Mouse (Mus musculus): ENCODE measurements around the gene Mrpl28. TPM values are rescaled to one million over a fixed set of nuclear protein-coding genes. Genes with fewer than 3 reads are reported as not detected.
A peak's percentile ranks its signal among the peaks of the same experiment; 100 is the strongest.

Gene Mrpl28
- polyA plus RNA-seq (2012; ENCODE audit: insufficient read depth, insufficient read length, low replicate concordance, missing spikeins) = not detected in 2 replicates

DNA sequence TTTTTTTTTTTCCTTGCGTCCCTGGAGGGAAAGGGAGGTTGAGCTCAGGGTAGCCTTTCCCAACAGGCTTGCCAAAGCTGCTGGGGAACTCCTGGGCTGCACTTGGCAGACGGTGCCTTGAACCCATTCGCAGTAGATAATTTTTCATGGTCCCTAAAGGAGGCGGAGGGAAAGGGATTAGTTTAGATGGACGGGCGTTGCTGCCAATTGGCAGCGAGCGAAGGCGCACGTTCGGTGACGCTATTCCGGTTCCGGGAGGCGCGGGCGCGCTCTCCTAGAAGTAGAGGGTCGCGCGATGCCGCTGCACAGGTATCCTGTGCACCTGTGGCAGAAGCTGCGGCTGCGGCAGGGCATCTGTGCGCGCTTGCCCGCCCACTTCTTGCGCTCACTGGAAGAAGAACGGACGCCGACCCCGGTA, at the start of gene Mrpl28:
Gene Mrpl28, plus strand, starts transcription at position 234 of the 418 bp plus-strand sequence.
- WGBS = under 1% methylated on average over 32 of the region's 32 CpGs
- Histone ChIP-seq H3K4me1 (ENCODE audit: control insufficient read depth, insufficient read depth, low read length) (peaks cover 27% of the 10 kb centered on the region), H3K4me3 (ENCODE audit: insufficient read depth, low read depth, low read length) (peak within 1 kb of the TSS; percentile 61), H3K27ac (ENCODE audit: insufficient read depth, low read depth, low read length) (no peak within 1 kb of the TSS)
- no peak for TF ChIP-seq CTCF (IDR thresholded peaks at IDR 0.05; ENCODE audit: insufficient read depth, low read depth, low read length)
- peak; percentile 99 for TF ChIP-seq POLR2A (IDR thresholded peaks at IDR 0.05; ENCODE audit: insufficient read depth, low read depth, low read length)

- peak overlapping the region; percentile 97 for H3K27ac ChIP-seq (ENCODE audit: insufficient read depth, low read depth, low read length)
These were observed 48.1 kb upstream of the Mrpl28 start for GRCm38 (mm10) chr17:26075246-26075645.

GRCm38 (mm10) chr17:26078851-26079250, 44.4 kb upstream of the Mrpl28 start:
- H3K27ac ChIP-seq (ENCODE audit: insufficient read depth, low read depth, low read length) = peak overlapping the region; percentile 93
- H3K4me1 ChIP-seq (ENCODE audit: control insufficient read depth, insufficient read depth, low read length) = peaks cover 29% of the 10 kb centered on the region
- peak overlapping the region; percentile 29 for H3K4me3 ChIP-seq (ENCODE audit: insufficient read depth, low read depth, low read length)
- WGBS = 41% methylated on average over 2 of the region's 2 CpGs
- TF ChIP-seq POLR2A (IDR thresholded peaks at IDR 0.05; ENCODE audit: insufficient read depth, low read depth, low read length) (no peak), CTCF (IDR thresholded peaks at IDR 0.05; ENCODE audit: insufficient read depth, low read depth, low read length) (no peak)

More at GRCm38 (mm10) chr17:26075246-26075645, 48.1 kb upstream of the Mrpl28 start:
- Histone ChIP-seq H3K4me1 (ENCODE audit: control insufficient read depth, insufficient read depth, low read length) (peaks cover 21% of the 10 kb centered on the region), H3K4me3 (ENCODE audit: insufficient read depth, low read depth, low read length) (no peak overlapping the region)
- 37% methylated on average over 3 of the region's 3 CpGs for WGBS
- TF ChIP-seq CTCF (IDR thresholded peaks at IDR 0.05; ENCODE audit: insufficient read depth, low read depth, low read length) (no peak), POLR2A (IDR thresholded peaks at IDR 0.05; ENCODE audit: insufficient read depth, low read depth, low read length) (no peak)

GRCm38 (mm10) chr17:26080867-26081266, 42.4 kb upstream of the Mrpl28 start:
- TF ChIP-seq CTCF (IDR thresholded peaks at IDR 0.05; ENCODE audit: insufficient read depth, low read depth, low read length) (no peak), POLR2A (IDR thresholded peaks at IDR 0.05; ENCODE audit: insufficient read depth, low read depth, low read length) (no peak)
- H3K4me3 ChIP-seq (ENCODE audit: insufficient read depth, low read depth, low read length) = no peak overlapping the region
- 23% methylated on average over 2 of the region's 2 CpGs for WGBS
- H3K27ac ChIP-seq (ENCODE audit: insufficient read depth, low read depth, low read length) = peak overlapping the region; percentile 6; the same call in 1 of the 2 replicates
- H3K4me1 ChIP-seq (ENCODE audit: control insufficient read depth, insufficient read depth, low read length) = peaks cover 21% of the 10 kb centered on the region

- TF ChIP-seq POLR2A (IDR thresholded peaks at IDR 0.05; ENCODE audit: insufficient read depth, low read depth, low read length) (no peak), CTCF (IDR thresholded peaks at IDR 0.05; ENCODE audit: insufficient read depth, low read depth, low read length) (no peak)
- WGBS = 90% methylated on average over 9 of the region's 9 CpGs
- Histone ChIP-seq H3K4me3 (ENCODE audit: insufficient read depth, low read depth, low read length) (no peak overlapping the region), H3K4me1 (ENCODE audit: control insufficient read depth, insufficient read depth, low read length) (peaks cover 3% of the 10 kb centered on the region; the same call in 1 of the 2 replicates), H3K27ac (ENCODE audit: insufficient read depth, low read depth, low read length) (no peak overlapping the region)
These were observed 36.2 kb upstream of the Mrpl28 start for GRCm38 (mm10) chr17:26087059-26087564.

- WGBS = 1% methylated on average over 32 of the region's 32 CpGs
- peak within 1 kb of the TSS; percentile 27; the same call in 1 of the 2 replicates for H3K27ac ChIP-seq (ENCODE audit: insufficient read depth, low read depth, low read length)
- H3K4me1 ChIP-seq (ENCODE audit: control insufficient read depth, insufficient read depth, low read length) = peaks cover 3% of the 10 kb centered on the region; the same call in 1 of the 2 replicates
- TF ChIP-seq POLR2A (IDR thresholded peaks at IDR 0.05; ENCODE audit: insufficient read depth, low read depth, low read length) = no peak
- peak; percentile 62 for TF ChIP-seq CTCF (IDR thresholded peaks at IDR 0.05; ENCODE audit: insufficient read depth, low read depth, low read length)
- H3K4me3 ChIP-seq (ENCODE audit: insufficient read depth, low read depth, low read length) = peak within 1 kb of the TSS; percentile 70
These were observed 33.2 kb upstream of the Mrpl28 start, which contains the start of gene Decr2 for GRCm38 (mm10) chr17:26089905-26090632. Decr2 (minus strand) TSS chr17:26090337.

- TF ChIP-seq CTCF (IDR thresholded peaks at IDR 0.05; ENCODE audit: insufficient read depth, low read depth, low read length) (no peak), POLR2A (IDR thresholded peaks at IDR 0.05; ENCODE audit: insufficient read depth, low read depth, low read length) (no peak)
- Histone ChIP-seq H3K4me1 (ENCODE audit: control insufficient read depth, insufficient read depth, low read length) (peaks cover 6% of the 10 kb centered on the region; the same call in 1 of the 2 replicates), H3K27ac (ENCODE audit: insufficient read depth, low read depth, low read length) (no peak overlapping the region), H3K4me3 (ENCODE audit: insufficient read depth, low read depth, low read length) (peak overlapping the region; percentile 55; the same call in 1 of the 2 replicates)
- 64% methylated on average over 9 of the region's 9 CpGs for WGBS
These were observed 28.7 kb upstream of the Mrpl28 start for GRCm38 (mm10) chr17:26094531-26095110.

GRCm38 (mm10) chr17:26095121-26095740, 28.1 kb upstream of the Mrpl28 start, which contains the start of gene Nme4:
Nme4 (minus strand) TSS chr17:26095602.
- peak within 1 kb of the TSS; percentile 55 for H3K4me3 ChIP-seq (ENCODE audit: insufficient read depth, low read depth, low read length)
- no peak for TF ChIP-seq CTCF (IDR thresholded peaks at IDR 0.05; ENCODE audit: insufficient read depth, low read depth, low read length)
- 0 out of 2 replicates have a peak, but pooled peaks have one; percentile 39 for TF ChIP-seq POLR2A (IDR thresholded peaks at IDR 0.05; ENCODE audit: insufficient read depth, low read depth, low read length)
- no peak within 1 kb of the TSS for H3K27ac ChIP-seq (ENCODE audit: insufficient read depth, low read depth, low read length)
- WGBS = 2% methylated on average over 47 of the region's 47 CpGs
- H3K4me1 ChIP-seq (ENCODE audit: control insufficient read depth, insufficient read depth, low read length) = peaks cover 3% of the 10 kb centered on the region; the same call in 1 of the 2 replicates
